Mouse (Mus musculus) hematopoietic multipotent progenitor cell, adult 10-12 weeks (in vitro differentiated cells): ENCODE data around the gene Gm16429. TPM values are rescaled to one million over a fixed set of nuclear protein-coding genes. Genes with fewer than 3 reads are reported as not detected.

Source experiments
- polyA plus RNA-seq: library from polyadenylated mRNA; stranded (reverse); fragments of >175 nt; gene quantifications from 2 replicates; pipeline ENCODE4 v1.2.3, GENCODE M21; 2012; ENCODE audit warnings: low replicate concordance

Gm16429 gene
- polyA plus RNA-seq = not detected in 2 replicates

DNA sequence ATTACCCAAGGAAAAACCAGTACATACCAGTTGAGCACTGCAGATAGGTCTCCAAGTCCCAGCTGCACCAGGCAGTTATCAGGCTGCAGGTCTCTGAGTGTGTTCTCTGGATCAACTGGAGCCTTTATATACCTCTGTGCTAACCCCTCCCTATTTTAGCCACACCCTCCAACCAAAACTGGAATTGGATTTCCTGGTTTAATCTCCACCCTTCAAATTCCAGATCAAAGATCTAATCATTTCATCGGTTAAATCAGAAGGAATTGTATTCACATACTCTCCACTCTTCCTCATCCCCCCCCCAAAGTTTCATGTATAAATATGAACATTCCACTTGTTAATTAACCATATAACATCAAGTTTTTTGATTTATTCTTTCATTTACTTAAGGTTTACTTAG lies at the start of gene Gm16429:
Gm16429 (minus strand) TSS at position 101 of the 400 bp plus-strand sequence.

Other genes starting within 250 kb of the Gm16429 start
- not detected in 2 replicates for gene Gm7792, start 85.3 kb downstream of the Gm16429 start, polyA plus RNA-seq
- not detected in 2 replicates for gene BC061212, start 141.5 kb upstream of the Gm16429 start, polyA plus RNA-seq
- gene Gm6351, start 147.3 kb upstream of the Gm16429 start, polyA plus RNA-seq = not detected in 2 replicates